26 mouse cellular contexts compared by ENCODE assay signal in the genomic region with DNA sequence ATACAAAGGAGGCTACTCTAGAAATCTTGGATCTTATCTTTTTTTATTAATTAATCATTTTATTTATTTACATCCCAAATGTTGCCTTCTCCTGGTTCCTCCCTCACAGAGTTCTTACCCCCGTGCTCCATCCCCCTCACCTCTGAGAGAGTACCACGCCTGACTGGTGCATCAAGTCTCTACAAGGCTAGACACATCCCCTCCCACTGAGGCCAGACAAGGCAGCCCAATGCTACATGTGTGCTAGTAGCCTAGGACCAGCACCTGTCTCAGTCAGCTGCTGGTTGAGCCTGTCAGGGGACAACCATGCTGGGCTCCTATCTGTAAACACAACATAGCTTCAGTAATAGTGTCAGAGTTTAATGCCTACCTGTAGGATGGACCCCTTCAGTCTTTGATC.
"Had no signal": no experiment of that assay in that cellular context is flagged by ENCODE, and none has a peak within 500 bp of the region (broad histone marks: within the 10 kb centered on the region; RNA-seq: fewer than 3 reads in every experiment).

No protein-coding gene starts in this region.

- H3K27me3 ChIP-seq: heart, embryonic 13.5 days; heart, embryonic 15.5 days; hindbrain, embryonic 12.5 days; hindbrain, embryonic 15.5 days; kidney, embryonic 15.5 days; limb, embryonic 13.5 days; limb, embryonic 15.5 days had no signal

- H3K36me3 ChIP-seq: heart, embryonic 13.5 days; heart, embryonic 15.5 days; hindbrain, embryonic 12.5 days; hindbrain, embryonic 15.5 days; kidney, embryonic 15.5 days; limb, embryonic 13.5 days; limb, embryonic 15.5 days had no signal

- H3K27ac ChIP-seq: heart, adult 2 months; heart, embryonic 13.5 days; heart, embryonic 15.5 days; hindbrain, embryonic 12.5 days; hindbrain, embryonic 15.5 days; hindbrain, postnatal 0 days; kidney, embryonic 15.5 days; kidney, postnatal 0 days; limb, embryonic 13.5 days; limb, embryonic 15.5 days had no signal

- H3K4me3 ChIP-seq: heart, adult 2 months; heart, embryonic 13.5 days; heart, embryonic 15.5 days; hindbrain, embryonic 12.5 days; hindbrain, embryonic 15.5 days; kidney, embryonic 15.5 days; limb, embryonic 13.5 days; limb, embryonic 15.5 days had no signal

- H3K9ac ChIP-seq: forebrain, postnatal 0 days; heart, embryonic 13.5 days; heart, embryonic 15.5 days; hindbrain, embryonic 12.5 days; hindbrain, embryonic 15.5 days; kidney, embryonic 15.5 days; limb, embryonic 13.5 days; limb, embryonic 15.5 days had no signal

- DNase-seq: forebrain, postnatal 0 days; gastrocnemius, postnatal 14 days; gastrocnemius, postnatal 36 days; heart, adult 11 months; heart, adult 2 months; heart, postnatal 14 days; heart, postnatal 36 days; kidney, adult 11 months; kidney, adult 2 months; kidney, adult 9 months; kidney, postnatal 14 days; kidney, postnatal 36 days; layer of hippocampus, adult 9-11 months; layer of hippocampus, postnatal 36 days; left cerebral cortex, postnatal 4 days had no signal

- ATAC-seq: forebrain, postnatal 0 days; hindbrain, postnatal 0 days; intestine, embryonic 16.5 days had no signal

- H3K9me3 ChIP-seq: heart, embryonic 15.5 days; hindbrain, embryonic 12.5 days; hindbrain, embryonic 15.5 days; kidney, embryonic 15.5 days; limb, embryonic 13.5 days; limb, embryonic 15.5 days had no signal

- H3K4me2 ChIP-seq: heart, embryonic 11.5 days; heart, embryonic 13.5 days; heart, embryonic 15.5 days; hindbrain, embryonic 12.5 days; hindbrain, embryonic 15.5 days; kidney, embryonic 15.5 days; limb, embryonic 13.5 days; limb, embryonic 15.5 days had no signal

- H3K4me1 ChIP-seq: heart, embryonic 13.5 days; heart, embryonic 15.5 days; hindbrain, embryonic 12.5 days; hindbrain, embryonic 15.5 days; kidney, embryonic 15.5 days; limb, embryonic 13.5 days; limb, embryonic 15.5 days had no signal
